Mouse (Mus musculus) olfactory bulb, adult 2 months (tissue): ENCODE measurements around the gene Slc25a47.

Source experiments
- CTCF ChIP-seq: fragments of 200-500 bp; IDR thresholded peaks from 2 replicates; pipeline ENCODE4 v1.5.1; 2012; ENCODE audit warnings: low read depth, mild to moderate bottlenecking, low read length, moderate library complexity; ENCODE audit not compliant: insufficient read depth
- POLR2A ChIP-seq: fragments of 200-500 bp; IDR thresholded peaks from 2 replicates; pipeline ENCODE4 v1.6.1; 2012; ENCODE audit warnings: mild to moderate bottlenecking, low read depth, low read length, moderate library complexity; ENCODE audit not compliant: insufficient read depth

DNA sequence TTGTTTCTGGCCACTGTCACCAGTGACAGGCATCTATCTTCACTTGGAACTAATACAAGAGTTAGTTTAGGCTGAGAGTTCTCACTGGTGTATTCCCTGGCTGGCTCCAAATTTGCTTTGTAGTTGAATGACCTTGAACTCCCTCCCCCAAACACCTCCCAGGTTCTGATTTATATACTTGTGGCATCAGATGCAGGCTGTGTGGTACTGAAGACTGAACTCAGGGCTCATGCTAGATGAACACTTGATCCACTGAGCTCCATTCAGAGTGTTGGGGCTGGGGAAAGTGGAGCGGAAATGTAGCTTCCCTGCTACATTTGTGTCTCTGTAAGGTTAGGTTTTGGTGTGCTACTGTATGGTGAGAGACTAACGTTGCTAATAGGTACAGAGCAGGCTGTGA is 31.5 kb upstream of the Slc25a47 start:
- TF ChIP-seq CTCF: no peak
- TF ChIP-seq POLR2A: no peak
